Mouse (Mus musculus): ENCODE results near the gene Kidins220.

Gene Kidins220

DNA sequence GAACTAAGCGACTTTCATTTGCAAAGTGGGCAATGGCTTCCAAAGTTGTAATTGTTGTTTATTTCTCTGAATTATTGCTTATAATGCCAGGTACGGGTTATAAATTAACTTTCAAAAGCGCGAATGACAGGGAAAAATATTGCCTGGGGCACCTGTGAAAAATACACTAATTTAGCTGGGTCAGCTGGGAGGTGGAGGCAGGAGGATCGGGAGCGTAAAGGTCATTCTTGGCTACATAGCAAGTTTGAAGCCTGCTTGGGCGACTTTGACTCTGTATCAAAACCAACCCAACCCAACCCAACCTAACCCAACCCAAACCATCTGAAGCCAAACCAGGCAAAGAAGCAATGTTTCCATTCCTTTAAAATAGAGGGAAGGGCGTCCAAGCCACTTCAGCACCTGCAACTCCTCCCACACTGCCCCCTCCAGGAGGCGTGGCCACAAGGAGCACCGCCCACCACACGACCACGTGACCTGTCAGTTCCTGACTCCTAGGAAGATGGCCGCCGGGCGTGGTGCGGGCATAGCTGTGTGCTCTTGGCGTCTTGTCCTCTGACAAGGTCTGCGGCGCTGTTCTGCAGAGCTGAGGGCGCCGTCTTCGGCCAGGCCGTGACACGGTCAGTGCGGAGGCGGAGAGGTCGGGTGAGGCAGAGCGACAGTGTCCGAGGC is at the start of gene Kidins220:
Kidins220 (plus strand) TSS at position 480 of the 669 bp plus-strand sequence.
- in situ Hi-C loops (cut with MboI, MseI), result loop anchor here (10.0 kb wide), 1 partner anchor 140 kb away; the partner anchor contains the start of gene Mboat2

DNA sequence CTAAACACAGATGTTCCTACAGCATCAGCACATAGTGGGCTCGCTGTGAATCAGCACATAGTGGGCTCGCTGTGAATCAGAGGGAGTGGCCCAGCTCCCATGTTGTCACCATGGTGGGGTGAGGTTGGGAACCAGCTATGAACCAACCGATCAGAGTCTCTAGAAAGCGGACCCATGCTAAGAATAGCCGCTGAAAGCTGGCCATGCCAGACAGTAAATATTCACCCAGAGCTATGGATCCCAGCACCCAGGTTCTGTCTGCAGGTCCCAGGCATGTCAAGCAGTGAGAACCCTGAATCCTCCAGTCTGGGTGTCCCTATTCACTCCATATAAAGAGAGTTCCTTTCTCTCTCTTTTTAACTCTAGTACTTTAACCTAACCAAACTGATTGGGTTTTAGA is 49.4 kb upstream of the Kidins220 start:
- in situ Hi-C loops (cut with MboI, MseI), result loop anchor here (25.0 kb wide), 1 partner anchor 438 kb away; the partner anchor contains the start of gene Taf1b

GRCm38 (mm10) chr12:24925684-24926083 is 49.0 kb upstream of the Kidins220 start:
- in situ Hi-C loops (cut with MboI, MseI), result loop anchor here (25.0 kb wide), 1 partner anchor 438 kb away; the partner anchor contains the start of gene Taf1b

- in situ Hi-C loops (cut with MboI, MseI), result loop anchor here (25.0 kb wide), 1 partner anchor 441 kb away; the partner anchor contains the start of gene Taf1b
Observed at GRCm38 (mm10) chr12:24928051-24928748, 46.5 kb upstream of the Kidins220 start.

DNA sequence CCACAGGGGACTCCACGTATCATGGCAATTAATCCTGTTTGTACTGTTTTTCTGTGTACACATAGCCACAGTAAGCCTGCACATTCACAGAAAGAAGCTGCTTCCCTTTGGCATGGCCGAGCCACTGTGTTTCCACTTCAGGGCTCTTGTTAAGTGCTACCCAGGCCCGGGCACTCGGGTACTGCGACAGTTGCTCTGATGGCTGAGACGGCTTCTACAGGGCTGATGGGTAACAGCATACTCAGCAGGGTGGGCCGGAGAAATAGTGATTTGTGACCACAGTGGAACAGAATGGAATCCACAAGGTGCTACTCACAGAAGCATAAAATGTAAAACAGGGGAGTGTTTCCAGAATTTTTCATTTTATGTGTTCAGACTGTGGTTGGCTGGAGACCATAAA is 45.7 kb upstream of the Kidins220 start:
- in situ Hi-C loops (cut with MboI, MseI), result loop anchor here (25.0 kb wide), 1 partner anchor 442 kb away; the partner anchor contains the start of gene Taf1b

- in situ Hi-C loops (cut with MboI, MseI), result loop anchor here (25.0 kb wide), 1 partner anchor 443 kb away; the partner anchor contains the start of gene Taf1b
Observed at GRCm38 (mm10) chr12:24930760-24931159, 44.0 kb upstream of the Kidins220 start.

DNA sequence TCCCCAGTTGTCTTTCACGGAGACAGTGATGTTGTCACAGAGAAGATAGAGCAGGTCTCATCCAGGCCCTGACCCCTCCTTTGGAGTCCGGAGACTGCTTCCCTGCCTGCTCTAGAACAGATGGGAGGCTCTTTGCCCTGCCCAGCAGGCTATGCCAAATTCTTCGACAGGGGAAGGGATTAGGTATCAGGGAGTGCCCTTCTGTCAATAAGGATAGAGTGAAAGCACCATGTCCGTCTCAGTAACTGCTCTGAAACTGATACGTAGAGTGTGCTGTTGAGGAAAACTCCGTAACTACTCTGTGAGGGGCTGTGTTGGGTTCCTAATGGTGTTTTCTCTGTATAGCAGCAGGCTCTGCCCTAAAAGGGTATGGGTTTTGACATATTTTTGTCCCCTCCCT is 42.6 kb upstream of the Kidins220 start:
- in situ Hi-C loops (cut with MboI, MseI), result loop anchor here (25.0 kb wide), 1 partner anchor 445 kb away; the partner anchor contains the start of gene Taf1b

GRCm38 (mm10) chr12:24933206-24933775 is 41.4 kb upstream of the Kidins220 start:
- in situ Hi-C loops (cut with MboI, MseI), result loop anchor here (25.0 kb wide), 1 partner anchor 446 kb away; the partner anchor contains the start of gene Taf1b

GRCm38 (mm10) chr12:24933996-24934395 is 40.7 kb upstream of the Kidins220 start:
- in situ Hi-C loops (cut with MboI, MseI), result loop anchor here (25.0 kb wide), 1 partner anchor 447 kb away; the partner anchor contains the start of gene Taf1b

DNA sequence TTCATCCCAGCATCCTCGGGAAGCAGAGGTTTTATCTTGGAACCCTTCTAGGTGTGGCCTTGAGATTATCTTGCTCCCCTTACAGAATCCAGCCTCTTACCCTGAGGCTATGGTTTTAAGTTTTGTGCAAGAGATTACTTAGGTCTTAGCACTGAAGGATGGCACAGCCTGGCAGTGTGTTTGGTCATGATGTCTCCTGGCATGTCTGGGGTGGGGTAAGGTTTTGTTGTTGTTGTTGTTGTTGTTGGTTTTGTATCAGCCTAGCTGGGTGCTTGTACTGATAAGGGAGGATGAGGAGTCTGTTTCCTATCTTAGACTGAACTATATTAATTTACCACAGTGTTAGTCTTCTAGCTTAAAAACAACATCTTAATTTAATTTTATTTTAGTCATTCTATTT is 38.4 kb upstream of the Kidins220 start:
- in situ Hi-C loops (cut with MboI, MseI), result loop anchor here (5.0 to 25.0 kb wide), 2 partner anchors 214 to 449 kb away; partner anchors contain the start of gene Taf1b

DNA sequence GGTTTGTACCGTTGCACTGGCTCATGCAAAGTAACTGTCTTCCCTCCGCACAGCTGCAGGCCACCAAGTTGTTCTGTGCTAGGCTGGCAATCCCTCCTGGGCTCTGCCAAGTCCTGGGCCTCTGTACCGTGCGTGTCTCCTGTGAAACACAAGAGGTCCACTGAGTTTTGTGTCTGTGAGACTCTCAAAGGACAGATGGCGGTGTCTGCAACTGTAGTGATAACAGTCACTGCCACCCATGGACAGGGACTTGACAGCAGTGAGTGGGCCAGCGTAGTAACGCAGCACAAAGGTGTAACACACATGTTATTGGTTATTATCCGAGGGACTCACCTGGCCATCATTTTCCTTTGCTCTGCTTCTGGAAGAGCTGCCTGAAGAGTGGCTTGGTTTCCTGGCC is 35.4 kb upstream of the Kidins220 start:
- in situ Hi-C loops (cut with MboI, MseI), result loop anchor here (5.0 to 25.0 kb wide), 2 partner anchors 217 to 452 kb away; partner anchors contain the start of gene Taf1b

- in situ Hi-C loops (cut with MboI, MseI), result loop anchor here (5.0 to 25.0 kb wide), 2 partner anchors 85 to 455 kb away; partner anchors contain the start of gene Taf1b
Observed at GRCm38 (mm10) chr12:24942619-24943287, 32.0 kb upstream of the Kidins220 start.

DNA sequence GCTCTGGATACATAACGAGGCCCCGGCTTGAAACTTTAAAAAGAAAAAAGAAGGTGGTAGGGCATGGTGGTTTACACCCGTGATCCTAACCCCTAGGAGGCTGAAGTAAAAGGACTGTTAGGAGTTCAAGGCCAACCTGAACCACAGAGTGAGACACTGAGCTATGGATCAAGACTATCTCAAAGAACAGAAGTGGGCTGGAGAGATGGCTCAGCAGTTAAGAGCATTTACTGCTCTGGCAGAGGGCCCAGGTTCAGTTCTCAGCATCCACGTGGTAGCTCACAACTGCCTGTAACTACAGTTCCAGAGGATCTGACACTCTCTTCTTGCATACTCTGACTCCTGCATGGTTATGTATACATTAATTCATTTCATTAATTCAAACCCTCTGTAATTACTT is 31.3 kb upstream of the Kidins220 start:
- in situ Hi-C loops (cut with MboI, MseI), result loop anchor here (5.0 to 25.0 kb wide), 2 partner anchors 86 to 456 kb away; partner anchors contain the start of gene Taf1b

- in situ Hi-C loops (cut with MboI, MseI), result loop anchor here (5.0 to 25.0 kb wide), 2 partner anchors 87 to 457 kb away; partner anchors contain the start of gene Taf1b
Observed at GRCm38 (mm10) chr12:24944597-24944996, 30.1 kb upstream of the Kidins220 start.

- in situ Hi-C loops (cut with MboI, MseI), result loop anchor here (25.0 kb wide), 1 partner anchor 460 kb away; the partner anchor contains the start of gene Taf1b
Observed at GRCm38 (mm10) chr12:24947065-24947464, 27.7 kb upstream of the Kidins220 start.

DNA sequence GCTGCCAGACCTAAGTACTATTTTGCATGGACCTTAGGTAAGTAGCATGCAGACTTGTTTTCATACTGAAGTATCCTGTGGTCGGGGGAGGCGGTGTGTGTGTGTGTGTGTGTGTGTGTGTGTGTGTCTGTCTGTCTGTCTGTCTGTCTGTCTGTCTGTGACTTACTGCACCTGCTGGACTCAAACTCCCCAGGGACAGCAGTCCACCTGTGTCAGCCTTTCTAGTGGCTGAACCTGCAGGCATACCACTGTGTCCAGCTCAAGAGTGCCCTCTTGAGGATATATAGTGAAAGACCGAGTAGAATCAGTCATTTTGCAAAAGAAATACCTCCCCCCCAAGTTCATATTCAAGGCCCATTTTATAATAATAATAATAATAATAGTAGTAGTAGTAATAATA is 26.4 kb upstream of the Kidins220 start:
- in situ Hi-C loops (cut with MboI, MseI), result loop anchor here (25.0 kb wide), 1 partner anchor 461 kb away; the partner anchor contains the start of gene Taf1b

DNA sequence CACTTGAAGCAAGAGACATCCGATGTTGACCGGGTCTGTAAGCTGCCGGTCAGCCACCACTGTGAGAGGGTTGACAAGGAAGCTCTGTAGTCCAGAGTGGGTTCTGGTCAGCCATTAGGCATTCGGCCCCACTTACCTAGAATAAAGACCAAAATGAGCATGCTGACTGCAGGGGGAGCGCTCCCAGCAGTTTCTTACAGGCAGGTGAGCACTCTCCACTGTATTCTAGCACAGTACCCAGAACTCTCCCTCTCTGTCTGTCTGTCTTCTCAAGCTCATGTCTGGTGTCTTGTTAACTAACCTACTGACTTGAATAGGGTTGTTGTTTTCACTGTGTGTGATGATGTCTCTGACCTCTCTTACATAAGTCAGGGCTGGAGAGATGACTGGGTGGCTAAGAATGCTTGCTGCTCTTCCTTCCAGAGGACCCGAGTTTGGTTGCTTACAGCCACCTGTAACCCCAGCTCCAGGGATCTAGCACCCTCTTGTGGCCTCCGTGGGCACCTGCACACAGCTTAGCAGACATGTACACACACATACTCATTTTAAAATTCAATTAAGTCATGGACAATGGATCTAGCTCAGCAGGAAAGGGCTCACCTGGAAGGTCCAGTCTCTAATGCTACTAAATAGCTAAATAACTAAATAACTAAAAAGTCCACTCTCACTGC is 24.2 kb upstream of the Kidins220 start:
- in situ Hi-C loops (cut with MboI, MseI), result no loop called here

DNA sequence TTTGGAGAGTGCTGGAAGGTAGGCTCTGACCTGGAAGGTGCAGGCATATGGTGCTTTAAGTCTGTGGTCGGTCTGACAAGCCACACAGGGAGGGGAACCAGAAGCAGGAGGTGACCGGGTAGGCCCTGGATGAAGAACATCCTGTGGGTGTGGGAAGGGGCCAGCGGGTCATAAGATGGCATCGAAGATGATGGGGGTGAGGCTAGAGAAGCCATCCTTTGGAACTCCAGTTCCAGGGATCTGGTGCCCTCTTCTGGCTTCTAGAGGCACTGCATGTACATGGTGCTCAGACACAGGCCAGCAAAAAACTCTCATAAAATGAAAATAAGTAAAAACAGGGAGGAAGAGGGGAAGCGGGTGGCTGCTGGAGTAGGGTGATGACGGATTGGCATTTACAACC is 22.6 kb upstream of the Kidins220 start:
- in situ Hi-C loops (cut with MboI, MseI), result no loop called here

- in situ Hi-C loops (cut with MboI, MseI), result no loop called here
Observed at GRCm38 (mm10) chr12:24955137-24955536, 19.6 kb upstream of the Kidins220 start.

DNA sequence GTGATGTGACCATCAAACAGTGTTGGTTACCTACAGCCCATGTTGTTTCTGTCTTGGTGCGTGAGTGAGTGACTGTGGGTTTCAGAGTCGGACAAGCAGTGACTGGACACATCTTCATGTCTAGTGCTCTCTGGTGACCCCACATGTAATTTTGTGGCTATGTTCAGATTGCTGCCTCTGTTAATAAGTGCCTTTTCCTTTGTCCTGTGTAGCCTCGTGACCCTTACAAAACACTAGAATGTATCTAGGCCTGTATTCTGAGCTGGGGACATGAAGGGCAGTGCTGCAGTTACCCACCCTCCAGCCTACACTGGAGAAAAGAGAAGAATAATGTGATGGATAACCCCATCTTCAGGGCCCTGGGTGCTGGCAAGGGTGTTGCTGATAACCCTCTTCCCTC is 16.2 kb upstream of the Kidins220 start:
- in situ Hi-C loops (cut with MboI, MseI), result no loop called here
